Mouse (Mus musculus): ENCODE measurements around the gene Gm10382.
"Not testable (repeated sequence)": the region's sequence is repeated elsewhere in the genome, so short reads cannot be mapped to it uniquely, and the experiment has no call there.

The Gm10382 gene

DNA sequence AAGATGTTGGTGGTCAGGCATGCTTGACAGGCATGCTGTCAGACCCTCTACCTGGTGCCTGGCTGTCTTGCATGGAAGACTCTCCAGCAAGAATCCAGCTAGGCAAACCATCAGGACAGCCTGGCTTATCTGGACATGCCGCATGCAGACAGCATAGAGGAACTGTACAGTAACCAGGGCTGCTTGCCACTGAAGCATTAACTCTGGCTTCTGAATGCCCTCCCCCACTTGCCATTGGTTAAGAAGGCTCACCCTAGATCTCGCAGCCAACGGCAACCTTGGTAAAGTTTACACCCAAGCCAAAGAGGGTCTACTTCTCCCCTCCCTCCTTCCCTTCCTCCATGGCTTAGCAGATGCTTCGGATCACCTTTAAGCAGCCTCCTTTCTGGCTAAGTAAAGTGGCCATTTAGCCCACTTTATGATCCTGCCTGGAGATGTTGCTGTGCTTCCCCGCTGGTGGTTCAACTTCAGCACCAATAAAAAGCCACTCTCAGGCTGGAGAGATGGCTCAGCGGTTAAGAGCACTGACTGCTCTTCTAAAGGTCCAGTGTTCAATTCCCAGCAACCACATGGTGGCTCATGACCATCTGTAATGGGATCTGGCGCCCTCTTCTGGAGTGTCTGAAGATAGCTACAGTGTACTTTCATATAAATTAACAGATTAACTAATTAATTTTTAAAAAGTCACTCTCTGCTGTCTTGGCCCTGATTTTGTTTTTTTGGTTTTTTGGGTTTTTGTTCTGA lies 18.0 kb upstream of the Gm10382 start:
- DNase-seq: no peak

DNA sequence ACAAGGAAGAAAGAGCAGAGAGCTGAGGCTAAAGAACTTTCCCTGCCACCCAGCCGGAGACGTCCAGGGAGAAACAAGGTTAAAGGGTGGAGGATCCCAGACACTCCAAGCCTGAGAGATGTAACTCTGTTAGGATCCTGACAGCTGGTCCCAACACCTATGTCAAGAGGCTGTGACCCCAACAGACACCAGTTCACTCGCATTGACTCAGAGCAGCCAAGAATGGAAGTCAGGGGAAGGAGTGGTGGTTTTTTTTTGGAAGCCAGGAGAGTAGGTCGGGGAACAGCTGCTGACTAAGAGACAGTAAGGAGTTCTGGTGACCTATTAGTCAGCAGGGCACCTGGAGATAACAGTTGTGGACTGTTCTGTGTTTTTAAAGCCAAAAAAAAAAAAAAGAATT lies 17.1 kb upstream of the Gm10382 start:
- no peak for DNase-seq

DNA sequence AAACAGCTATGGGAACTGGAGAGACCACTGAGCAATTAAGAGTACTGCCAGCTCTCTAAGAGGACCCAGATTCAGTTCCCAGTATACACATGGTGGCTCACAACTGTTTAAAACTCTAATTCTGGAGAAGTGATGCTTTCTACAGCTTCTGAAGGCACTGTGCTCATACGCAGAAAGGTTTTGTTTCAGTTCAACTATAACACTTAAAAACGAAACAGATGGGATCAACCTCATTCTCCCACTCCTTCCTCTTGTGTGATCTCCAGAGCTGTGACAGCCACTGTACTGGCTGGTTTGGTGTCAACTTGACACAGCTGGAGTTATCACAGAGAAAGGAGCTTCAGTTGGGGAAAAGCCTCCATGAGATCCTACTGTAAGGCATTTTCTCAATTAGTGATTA lies 13.3 kb upstream of the Gm10382 start:
- DNase-seq: no peak

DNA sequence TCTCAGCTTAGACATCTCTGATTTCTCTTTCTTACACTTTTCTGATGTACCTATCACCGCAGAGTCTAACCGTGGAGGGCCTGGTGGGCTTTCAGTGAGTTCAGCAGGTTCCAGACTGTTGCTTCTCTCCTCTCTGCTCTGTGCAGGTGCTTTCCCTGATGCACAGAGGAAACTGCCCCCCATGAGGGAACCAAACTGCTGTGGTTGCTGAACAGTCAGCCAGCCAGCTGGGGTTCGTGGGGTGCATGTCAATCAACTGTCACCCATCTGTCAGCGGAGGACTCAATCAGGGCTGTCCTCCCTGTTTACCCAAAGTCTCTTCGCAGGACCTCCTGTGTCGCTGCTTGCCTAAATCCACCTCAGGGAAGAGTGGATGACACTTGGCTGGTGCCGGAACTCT lies 11.9 kb upstream of the Gm10382 start:
- no peak for DNase-seq

DNA sequence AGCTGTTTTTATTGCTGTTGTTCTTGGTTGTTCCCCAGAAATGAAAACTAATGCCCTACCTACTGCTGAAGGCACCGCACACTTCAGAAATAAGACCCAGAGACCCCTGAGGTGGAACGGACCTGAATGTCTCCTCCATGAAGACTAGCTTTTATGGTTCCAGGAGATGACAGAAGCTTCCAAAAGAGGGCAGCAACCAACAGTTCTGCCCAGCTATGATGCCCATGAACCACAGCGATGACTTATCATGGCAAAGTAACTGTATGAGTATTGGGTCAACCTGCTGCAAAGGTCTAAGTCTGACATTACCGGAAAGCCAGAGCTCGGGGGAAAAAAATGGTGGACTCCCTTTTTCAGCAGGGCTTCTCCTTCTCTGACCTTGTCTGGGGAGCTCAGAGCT lies 10.2 kb upstream of the Gm10382 start:
- DNase-seq: peak; percentile 29

DNA sequence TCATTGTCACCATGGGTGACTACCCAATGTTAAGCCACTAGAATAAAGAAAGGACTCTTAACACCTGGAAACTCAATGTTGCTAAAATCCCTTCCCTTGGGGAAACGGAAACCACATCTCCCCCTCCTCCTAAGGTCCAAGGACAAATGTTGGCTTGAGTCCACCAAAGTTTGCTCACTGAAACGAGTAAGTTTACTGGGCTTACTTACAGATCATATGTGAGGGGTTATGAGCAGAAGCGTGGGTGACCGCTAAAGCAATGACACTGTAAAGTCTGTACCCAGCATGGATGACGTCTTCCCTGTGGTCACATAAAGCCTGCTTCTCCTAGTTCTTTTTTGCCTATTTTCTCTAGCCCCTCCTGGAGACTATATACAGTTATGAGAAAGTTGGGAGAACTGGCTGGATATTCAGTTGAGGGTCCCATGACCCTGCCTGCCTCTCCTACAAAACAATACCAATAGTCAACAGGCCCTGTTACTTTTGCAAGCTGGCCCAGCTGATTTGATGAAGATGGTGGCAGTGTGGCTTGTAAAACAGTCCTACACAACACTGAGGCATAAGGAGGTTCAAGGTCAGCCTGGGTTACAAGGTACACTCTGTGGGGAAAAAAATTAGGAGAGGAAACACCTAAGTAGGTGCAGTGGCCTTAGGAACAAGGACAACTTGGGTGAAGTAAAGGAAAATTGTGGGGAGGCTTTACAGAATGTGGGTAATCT lies 7.0 kb upstream of the Gm10382 start:
- no peak for DNase-seq

DNA sequence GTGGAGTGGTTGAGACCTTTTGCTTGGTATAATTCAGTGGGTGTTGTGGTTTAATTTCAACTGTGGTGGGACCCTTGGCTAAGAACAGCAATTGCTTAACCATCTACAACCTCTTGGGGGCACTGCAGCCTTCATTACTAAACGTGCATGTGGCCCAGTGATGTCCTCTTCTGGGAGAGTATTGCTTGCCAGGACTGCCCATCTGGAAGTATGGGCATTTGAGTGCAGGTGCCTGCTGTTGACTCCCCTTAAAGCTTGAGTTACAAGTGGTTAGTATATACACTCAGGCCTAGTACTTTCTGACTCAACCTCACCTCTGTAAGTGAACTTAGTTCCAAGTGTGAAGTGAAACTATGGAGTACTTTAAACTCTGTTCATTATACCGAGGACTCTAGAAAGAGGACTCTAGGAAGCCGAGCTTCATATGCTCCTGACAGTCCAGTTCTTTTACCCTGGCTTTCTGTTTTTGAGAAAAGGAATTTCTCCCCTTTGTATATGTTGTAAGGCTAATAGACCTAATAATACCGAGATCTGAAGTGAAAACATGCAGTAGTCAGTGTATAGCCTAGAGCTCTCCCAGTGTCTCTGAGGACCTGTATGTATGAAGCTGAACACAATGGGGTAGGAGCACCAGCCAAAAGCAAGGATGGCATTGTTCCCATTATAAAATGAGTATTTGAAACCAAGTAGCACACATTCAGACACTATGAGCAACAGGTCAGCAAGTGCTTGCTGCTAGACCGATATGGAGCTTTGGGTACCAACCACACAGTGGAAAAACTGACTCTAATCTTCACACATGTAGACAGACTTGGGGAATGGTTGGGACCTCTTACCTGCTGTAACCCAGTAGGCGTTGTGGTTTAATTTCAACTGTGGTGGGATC lies 6.2 kb upstream of the Gm10382 start:
- peak; percentile 73 for DNase-seq

DNA sequence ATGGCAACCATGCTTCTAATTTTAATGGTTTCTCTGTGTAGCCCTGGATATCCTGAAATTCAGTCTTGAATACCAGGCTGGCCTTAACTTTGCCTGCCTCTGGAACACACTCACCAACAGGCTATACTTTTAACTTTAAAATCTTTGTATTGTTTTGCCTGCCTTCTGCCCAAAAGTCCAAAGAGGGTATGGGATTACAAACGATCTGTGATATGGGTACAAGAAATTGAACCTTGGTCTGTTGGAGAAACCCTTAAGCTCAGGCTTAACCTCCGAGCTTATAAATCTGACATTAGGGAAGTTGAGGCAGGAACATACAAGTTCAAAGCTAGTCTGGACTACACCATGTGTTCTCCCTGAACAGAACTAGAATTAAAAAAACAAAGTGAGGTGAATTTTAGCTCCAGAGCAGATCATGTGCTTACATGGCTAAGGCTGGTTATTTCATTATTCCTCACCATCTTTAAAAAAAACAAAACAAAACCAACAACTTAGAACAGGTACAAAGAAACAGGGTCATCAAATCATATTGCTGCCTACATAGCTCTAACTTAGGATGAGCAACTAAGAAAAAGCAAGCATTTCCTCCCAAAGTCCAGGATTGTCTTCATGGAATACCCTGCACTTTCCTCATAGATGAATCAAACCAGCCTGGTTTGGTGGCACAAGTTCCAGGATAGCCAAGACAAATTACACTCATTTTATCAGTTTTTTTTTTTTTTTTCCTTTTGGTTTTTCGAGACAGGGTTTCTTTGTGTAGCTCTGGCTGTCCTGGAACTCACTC lies 5.3 kb upstream of the Gm10382 start:
- no peak for DNase-seq

DNA sequence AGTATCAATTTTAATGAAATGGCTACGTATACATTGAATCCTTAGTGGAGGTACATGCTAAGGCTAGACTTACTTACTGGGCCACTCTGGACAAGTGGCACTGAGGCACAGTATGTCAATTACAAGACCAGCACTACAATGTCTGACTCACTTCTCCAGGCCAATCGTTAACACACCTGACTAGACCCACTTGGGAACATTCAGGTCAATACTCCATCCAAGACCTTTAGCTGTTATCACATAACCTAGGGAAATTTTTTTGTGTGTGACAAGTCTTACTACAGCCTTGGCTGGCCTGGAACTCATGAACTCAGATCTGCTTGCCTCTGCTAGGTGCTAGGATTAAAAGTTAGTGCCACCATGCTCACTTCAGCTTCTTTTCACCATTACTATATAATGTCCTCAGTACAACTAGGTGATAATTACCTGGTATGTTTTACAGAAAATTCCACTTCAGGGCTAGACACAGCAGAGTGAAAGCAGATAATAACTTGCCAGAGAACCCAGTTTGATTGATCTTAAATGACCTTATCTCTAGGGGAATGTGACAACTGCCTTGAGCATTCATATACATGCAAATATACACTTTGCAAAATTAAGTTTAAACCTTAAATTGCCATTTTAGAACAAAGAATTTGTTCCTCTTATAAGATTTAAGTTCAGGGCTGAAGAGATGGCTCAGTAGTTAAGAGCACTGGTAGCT lies 4.5 kb upstream of the Gm10382 start:
- DNase-seq: no peak

DNA sequence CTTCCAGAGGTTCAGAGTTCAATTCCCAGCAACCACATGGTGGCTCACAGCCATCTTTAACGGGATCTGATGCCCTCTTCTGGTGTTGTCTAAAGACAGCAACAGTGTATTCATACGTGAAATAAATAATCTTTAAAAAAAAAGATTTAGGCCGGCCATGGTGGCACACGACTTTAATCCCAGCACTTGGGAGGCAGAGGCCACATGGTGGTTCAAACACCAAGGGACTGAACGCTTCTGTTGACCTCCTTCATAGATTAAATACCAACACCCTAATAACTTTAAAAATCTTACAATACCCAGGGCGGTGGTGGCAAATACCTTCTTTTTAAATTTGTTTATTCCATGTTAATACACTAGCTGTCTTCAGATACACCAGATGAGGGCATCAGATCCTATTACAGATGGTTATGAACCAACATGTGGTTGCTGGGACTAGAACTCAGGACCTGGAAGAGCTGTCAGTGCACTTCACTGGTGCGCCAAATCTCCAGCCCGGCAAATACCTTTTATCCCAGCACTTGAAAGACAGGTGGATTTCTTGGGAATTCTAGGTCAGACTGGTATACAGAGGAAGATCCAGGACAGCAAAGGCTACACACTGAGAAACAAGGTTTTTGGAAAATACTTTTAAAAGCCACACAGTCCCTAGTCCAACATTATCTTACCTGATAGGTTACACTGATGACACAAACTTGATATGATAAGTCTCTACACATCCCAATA lies 3.7 kb upstream of the Gm10382 start:
- DNase-seq: no peak

DNA sequence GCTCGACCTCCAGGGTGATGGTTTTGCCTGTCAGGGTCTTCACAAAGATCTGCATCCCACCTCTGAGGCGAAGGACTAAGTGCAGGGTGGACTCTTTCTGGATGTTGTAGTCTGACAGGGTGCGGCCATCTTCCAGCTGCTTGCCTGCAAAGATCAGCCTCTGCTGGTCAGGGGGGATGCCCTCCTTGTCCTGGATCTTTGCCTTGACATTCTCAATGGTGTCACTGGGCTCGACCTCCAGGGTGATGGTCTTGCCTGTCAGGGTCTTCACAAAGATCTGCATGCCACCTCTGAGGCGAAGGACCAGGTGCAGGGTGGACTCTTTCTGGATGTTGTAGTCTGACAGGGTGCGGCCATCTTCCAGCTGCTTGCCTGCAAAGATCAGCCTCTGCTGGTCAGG lies 1.8 kb upstream of the Gm10382 start:
- DNase-seq: not testable (repeated sequence)

DNA sequence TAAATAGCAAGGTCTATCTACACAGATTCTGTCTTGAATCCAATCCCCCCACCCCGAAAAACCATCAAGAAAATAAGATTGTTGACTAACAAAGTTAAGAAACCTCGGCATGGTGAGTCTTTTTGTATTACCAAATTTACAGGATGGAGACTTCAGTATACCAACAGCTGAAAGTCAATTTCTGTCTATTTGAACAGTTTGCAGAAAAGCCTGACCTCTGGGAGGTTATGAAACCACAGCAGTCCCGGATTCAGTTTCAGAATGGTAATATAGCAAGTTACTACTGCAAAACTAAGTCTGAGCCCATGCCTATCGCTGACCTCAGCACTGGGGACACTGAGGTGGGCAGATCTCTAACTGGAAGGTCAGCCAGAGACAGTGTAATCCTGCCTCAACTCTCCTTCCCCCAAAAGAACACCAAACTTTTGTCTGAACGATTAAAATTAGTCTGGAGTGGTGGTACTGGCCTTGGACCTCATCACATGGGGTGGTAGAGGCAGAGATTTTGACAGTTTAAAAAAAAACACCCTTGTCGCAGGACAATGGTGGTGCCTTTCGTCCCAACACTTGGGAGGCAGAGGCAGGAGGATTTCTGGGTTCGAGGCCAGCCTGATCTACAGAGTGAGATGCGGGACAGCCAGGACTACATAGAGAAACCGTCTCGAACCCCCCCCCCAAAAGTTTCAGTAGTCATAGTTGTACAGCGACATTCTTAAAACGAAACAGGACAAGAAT lies 597 bp upstream of the Gm10382 start:
- DNase-seq: no peak

DNA sequence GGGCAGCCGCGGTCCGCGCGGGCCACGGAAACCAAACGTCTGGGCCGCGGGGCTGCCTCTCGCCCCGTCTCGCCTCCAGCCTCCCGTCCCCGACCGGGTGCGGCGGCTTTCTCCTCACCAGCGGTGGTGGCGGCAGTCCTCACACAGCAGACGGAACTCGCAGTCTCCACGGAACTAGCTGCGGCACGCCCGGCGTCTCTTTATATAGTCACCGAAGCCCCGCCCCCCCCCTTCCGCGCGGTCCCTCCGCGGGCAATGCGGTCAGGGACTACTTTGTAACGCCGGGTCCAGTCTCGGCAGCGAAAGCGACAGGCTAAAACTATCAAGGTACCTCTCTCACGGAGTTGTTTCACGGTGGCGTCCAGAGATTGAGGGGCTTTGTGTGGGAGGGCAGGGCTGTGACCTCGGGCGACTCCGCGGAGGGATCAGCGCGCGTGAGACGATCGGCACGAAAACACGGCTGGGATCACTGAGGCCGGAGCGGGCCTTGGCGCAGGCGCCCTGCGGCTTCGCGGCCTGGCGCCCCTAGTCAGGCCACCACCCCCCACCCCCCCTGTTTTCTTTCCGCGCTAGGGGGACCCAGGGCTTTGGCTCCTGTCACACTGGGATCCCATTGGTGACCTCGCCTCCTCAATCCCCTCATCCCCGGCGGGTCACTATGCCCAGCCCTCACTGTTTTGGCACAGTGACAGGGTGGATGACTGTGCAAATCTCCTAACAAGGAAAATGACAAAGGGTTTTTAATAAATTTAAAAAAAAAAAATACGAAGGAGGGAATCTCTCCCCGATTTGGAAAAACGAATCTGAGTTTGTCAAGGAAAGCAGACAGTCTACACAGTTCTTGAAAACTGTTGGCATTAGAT lies 688 bp downstream of the Gm10382 start, which contains the start of gene Ubc:
Ubc (minus strand) TSS at position 624 of the 863 bp plus-strand sequence.
- peak; percentile 92 for DNase-seq

DNA sequence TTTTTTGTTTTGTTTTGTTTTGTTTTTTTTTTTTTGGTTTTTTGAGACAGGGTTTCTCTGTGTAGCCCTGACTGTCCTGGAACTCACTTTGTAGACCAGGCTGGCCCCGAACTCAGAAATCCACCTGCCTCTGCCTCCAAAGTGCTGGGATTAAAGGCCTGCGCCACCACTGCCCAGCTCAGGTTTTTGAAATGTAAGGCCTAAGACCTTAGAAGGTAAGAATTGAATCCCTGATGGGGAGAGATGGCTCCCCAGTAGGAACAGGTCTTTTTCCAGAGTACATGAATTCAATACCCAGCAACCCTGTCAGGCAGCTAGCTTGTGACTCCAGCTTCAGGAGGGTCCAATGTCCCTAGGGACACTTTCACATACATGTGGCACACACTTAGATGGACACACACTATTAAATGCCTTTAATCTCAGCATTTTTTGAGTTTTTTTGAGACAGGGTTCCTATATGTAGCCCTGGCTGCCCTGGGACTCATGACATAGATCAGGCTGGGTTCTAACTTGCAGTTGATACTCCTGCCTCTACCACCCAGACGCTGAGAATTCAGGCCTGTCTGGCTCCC lies 1.9 kb downstream of the Gm10382 start:
- DNase-seq: no peak

DNA sequence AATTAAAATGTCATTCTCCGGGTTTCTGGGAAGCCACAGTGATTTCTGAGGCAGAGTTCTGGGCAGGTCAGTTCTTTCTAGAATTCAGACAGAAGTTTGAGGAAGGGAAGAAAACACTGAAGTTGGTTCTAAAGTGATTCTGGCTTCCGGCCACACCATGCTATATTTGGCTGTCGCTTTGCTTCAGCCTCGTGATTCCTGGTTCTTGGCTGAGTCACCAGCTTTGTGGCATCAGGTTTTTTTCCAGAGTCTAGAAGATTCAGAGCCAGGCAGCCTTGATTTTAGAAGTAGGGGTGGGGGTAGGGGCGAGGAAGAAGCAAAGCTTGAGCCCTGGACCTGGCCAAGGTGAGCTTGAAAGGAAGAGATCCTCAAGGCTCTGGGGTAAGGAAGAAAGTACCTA lies 2.5 kb downstream of the Gm10382 start:
- DNase-seq: peak; percentile 83

DNA sequence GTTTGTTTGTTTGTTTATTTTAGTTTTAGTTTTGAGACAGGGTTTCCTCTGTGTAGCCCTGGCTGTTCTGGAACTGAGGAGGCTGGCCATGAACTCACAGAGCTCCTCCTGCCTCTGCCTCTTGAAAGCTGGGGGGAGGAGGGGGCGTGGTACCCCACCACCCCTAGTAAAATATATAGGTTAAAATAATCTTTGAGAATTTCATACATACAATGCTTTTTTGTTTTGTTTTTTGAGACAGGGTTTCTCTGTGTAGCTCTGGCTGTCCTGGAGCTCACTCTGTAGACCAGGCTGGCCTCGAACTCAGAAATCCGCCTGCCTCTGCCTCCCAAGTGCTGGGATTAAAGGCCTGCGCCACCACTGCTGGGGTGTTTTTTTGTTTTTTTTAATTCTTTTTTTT lies 3.1 kb downstream of the Gm10382 start:
- not testable (repeated sequence) for DNase-seq

DNA sequence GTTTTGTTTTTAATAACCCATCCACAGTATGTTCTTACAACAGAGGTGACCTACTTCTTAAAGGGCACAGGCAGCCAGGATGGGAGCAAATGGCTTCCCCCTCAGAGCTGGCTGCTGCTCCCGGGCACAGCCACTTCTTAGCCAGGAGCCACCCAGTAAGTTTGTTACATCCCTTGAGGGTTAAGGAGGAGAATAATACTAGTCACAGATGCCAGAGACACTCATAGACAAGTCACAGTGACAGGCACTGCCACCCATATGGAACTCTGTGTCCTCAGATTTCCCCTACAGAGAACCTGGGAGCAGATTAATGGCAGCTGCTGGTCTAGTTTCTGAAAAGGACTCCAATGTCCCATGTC lies 3.5 kb downstream of the Gm10382 start:
- DNase-seq: no peak

DNA sequence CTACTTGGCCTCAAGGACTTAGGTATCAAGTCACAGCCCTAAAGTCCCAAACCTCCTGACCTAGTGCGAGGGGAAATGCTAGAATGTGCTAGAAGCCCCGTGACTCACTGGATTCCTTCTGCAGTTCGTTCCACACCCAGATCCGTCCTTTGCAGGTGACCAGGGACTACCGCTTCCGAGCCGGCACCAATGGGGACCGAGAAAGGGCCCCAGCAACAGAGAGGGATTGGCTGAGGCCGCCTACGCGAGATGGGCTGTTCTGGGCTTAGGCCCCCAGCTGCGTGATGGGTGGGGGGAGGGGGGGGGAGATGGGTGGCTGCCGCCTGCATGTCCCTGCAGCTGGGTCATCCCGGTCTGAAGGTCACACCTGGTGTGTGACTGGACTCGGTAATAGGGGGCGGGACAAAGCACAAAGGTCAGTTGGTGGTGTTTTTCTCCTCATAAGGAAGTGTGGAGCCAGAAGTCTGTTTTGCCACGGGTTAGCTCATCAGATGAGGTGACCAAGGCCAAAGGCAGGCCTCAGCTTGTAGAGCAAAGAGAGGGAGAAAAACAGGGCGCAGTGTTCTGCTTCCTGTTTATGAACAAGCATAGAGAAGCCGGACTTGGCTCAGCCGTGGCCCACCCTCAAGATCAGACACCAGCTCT lies 4.0 kb downstream of the Gm10382 start:
- DNase-seq: peak; percentile 98
